Mouse (Mus musculus) neutrophil, adult 83 days (primary cell): ENCODE results near the gene Gm1553. TPM values are rescaled to one million over a fixed set of nuclear protein-coding genes. Genes with fewer than 3 reads are reported as not detected.

ENCODE experiments used
- total RNA-seq, 2 experiments: library from RNA; stranded (reverse); gene quantifications; one replicate each; pipeline ENCODE4 v1.2.4; 2023

The Gm1553 gene
- not detected for total RNA-seq

GRCm38 (mm10) chr10:82492518-82492917 is at the start of gene Gm1553:
Gene Gm1553 (minus strand): TSS chr10:82492618.

Other genes with a start within 250 kb of the Gm1553 start
- gene 4932415D10Rik, start 176.0 kb downstream of the Gm1553 start, total RNA-seq: not detected
- 1 to 10 TPM in 1 of 2 experiments, under 1 TPM in 1; 0.77 to 1.5 TPM for gene Gm4924, start 138.4 kb downstream of the Gm1553 start, total RNA-seq
- gene 1190007I07Rik, start 130.6 kb upstream of the Gm1553 start, total RNA-seq: 1 to 10 TPM; 6.4 to 7.3 TPM
- gene Tdg, start 137.2 kb upstream of the Gm1553 start, total RNA-seq: 10 to 100 TPM; 30.1 to 30.9 TPM
- under 1 TPM; 0.55 to 0.70 TPM for gene Glt8d2, start 198.0 kb upstream of the Gm1553 start, total RNA-seq
- 10 to 100 TPM; 22.0 to 28.0 TPM for gene Hcfc2, start 203.5 kb upstream of the Gm1553 start, total RNA-seq